ENCODE assay signal across 29 mouse cellular contexts in genomic region chr15:100708433-100709078, GRCm38 (mm10). TPM values are rescaled to one million over a fixed set of nuclear protein-coding genes. Genes with fewer than 3 reads are reported as not detected.
DNase-seq lines count a peak whose midpoint lies in the region; ATAC-seq and TF ChIP-seq lines count a peak whose summit lies in the region.
"Had no signal": no experiment of that assay in that cellular context is flagged by ENCODE, and none has a peak within 500 bp of the region (broad histone marks: within the 10 kb centered on the region; RNA-seq: fewer than 3 reads in every experiment).

No protein-coding gene starts in this region.

- peak; percentile 13 to 66; a peak in 3 of 4 replicates for TF ChIP-seq EP300 in MEL (IDR thresholded peaks at IDR 0.05; ENCODE audit: low read depth in 1 of 2, low read length in 2 of 2)

- TF ChIP-seq POLR2A in spleen, adult 2 months (IDR thresholded peaks at IDR 0.05; ENCODE audit: low read depth, low read length): no peak
- peak in 1 of 2 experiments; percentile 51; a peak in 2 of 4 replicates for TF ChIP-seq POLR2A in MEL (IDR thresholded peaks at IDR 0.05; ENCODE audit: control insufficient read depth in 1 of 2, insufficient read depth in 1 of 2, low read depth in 1 of 2, low read length in 2 of 2, poor library complexity in 1 of 2)
- TF ChIP-seq POLR2A in cerebellum, adult 2 months (IDR thresholded peaks at IDR 0.05; ENCODE audit: borderline replicate concordance, insufficient read depth, low read length): no peak

- peak overlapping the region; percentile 53 for H3K27ac ChIP-seq in spleen, adult 2 months (ENCODE audit: insufficient read depth, low read length)
- peak overlapping the region; percentile 49 for H3K27ac ChIP-seq in MEL (ENCODE audit: control insufficient read depth, low read depth, low read length)
- no peak overlapping the region for H3K27ac ChIP-seq in cerebellum, adult 2 months (ENCODE audit: insufficient read depth, low read length)
- H3K27ac ChIP-seq: embryonic facial prominence, embryonic 10.5 days; embryonic facial prominence, embryonic 13.5 days; forebrain, embryonic 12.5 days; forebrain, embryonic 15.5 days; hindbrain, embryonic 10.5 days; hindbrain, embryonic 13.5 days had no signal

- no peak for TF ChIP-seq RAD21 in MEL (IDR thresholded peaks at IDR 0.05; ENCODE audit: low read depth, low read length)

- no peak for ATAC-seq in CD4-positive, CD25-positive, alpha-beta regulatory T cell, adult 4 months
- peak; percentile 23; the same call in 1 of the 2 replicates for ATAC-seq in megakaryocyte progenitor cell, adult 5-6 weeks (replicated peaks; ENCODE audit: poor library complexity)
- ATAC-seq: forebrain, embryonic 15.5 days; hindbrain, embryonic 16.5 days; inflammation-experienced regulatory T-cells, adult 6 months had no signal

- peaks cover 32% of the 10 kb centered on the region; the same call in 1 of the 2 replicates for H3K4me1 ChIP-seq in spleen, adult 2 months (ENCODE audit: control insufficient read depth, insufficient read depth, insufficient read length)
- peaks cover 29 to 41% of the 10 kb centered on the region in 2 experiments for H3K4me1 ChIP-seq in MEL (ENCODE audit: control insufficient read depth in 1 of 2, insufficient read depth in 2 of 2, low read length in 2 of 2)
- no peaks in the 10 kb centered on the region for H3K4me1 ChIP-seq in cerebellum, adult 2 months (ENCODE audit: control insufficient read depth, insufficient read depth, low read length)

- H3K4me3 ChIP-seq in spleen, adult 2 months (ENCODE audit: extremely low read depth, insufficient read depth, insufficient read length): no peak overlapping the region
- no peak overlapping the region for H3K4me3 ChIP-seq in MEL (ENCODE audit: control insufficient read depth in 1 of 2, insufficient read depth in 1 of 2, low read depth in 2 of 2, low read length in 2 of 2)
- no peak overlapping the region for H3K4me3 ChIP-seq in cerebellum, adult 2 months (replicated peaks; ENCODE audit: insufficient read depth, low read depth, low read length)
- H3K4me3 ChIP-seq: embryonic facial prominence, embryonic 10.5 days; embryonic facial prominence, embryonic 13.5 days; erythroblast, embryonic 14.5 days; forebrain, embryonic 12.5 days; forebrain, embryonic 15.5 days; hindbrain, embryonic 10.5 days; hindbrain, embryonic 13.5 days had no signal

- peaks cover 11% of the 10 kb centered on the region for H3K36me3 ChIP-seq in spleen, adult 2 months (ENCODE audit: control insufficient read depth, insufficient read depth, low read length)
- H3K36me3 ChIP-seq in MEL (ENCODE audit: control insufficient read depth in 1 of 2, insufficient read depth in 2 of 2, low read length in 2 of 2): peaks cover 0 to 29% of the 10 kb centered on the region in 2 experiments; a peak in 2 of 4 replicates
- H3K36me3 ChIP-seq: embryonic facial prominence, embryonic 10.5 days; embryonic facial prominence, embryonic 13.5 days; forebrain, embryonic 12.5 days; forebrain, embryonic 15.5 days; G1E; hindbrain, embryonic 10.5 days; hindbrain, embryonic 13.5 days had no signal

- H3K9me3 ChIP-seq in MEL (replicated peaks; ENCODE audit: insufficient read depth, low read length): no peaks in the 10 kb centered on the region
- H3K9me3 ChIP-seq: embryonic facial prominence, embryonic 10.5 days; embryonic facial prominence, embryonic 13.5 days; forebrain, embryonic 12.5 days; forebrain, embryonic 15.5 days; G1E; hindbrain, embryonic 10.5 days; hindbrain, embryonic 13.5 days had no signal

- TF ChIP-seq CTCF in spleen, adult 2 months (IDR thresholded peaks at IDR 0.05; ENCODE audit: extremely low read depth, insufficient read depth, insufficient read length, insufficient replicate concordance): no peak
- no peak for TF ChIP-seq CTCF in MEL (IDR thresholded peaks at IDR 0.05 in 2 of 3, conservative IDR thresholded peaks at IDR 0.05 in 1 of 3; ENCODE audit: control insufficient read depth in 1 of 3, insufficient read depth in 1 of 3, low read depth in 2 of 3, low read length in 3 of 3, poor library complexity in 1 of 3, severe bottlenecking in 1 of 3)
- TF ChIP-seq CTCF in cerebellum, adult 2 months (IDR thresholded peaks at IDR 0.05; ENCODE audit: borderline replicate concordance, insufficient read depth, low read depth, low read length): no peak

- no peaks in the 10 kb centered on the region for H3K79me2 ChIP-seq in MEL (ENCODE audit: control insufficient read depth, insufficient read depth, low read length, poor library complexity)

- no peaks in the 10 kb centered on the region for H3K27me3 ChIP-seq in spleen, adult 2 months (ENCODE audit: control insufficient read depth, insufficient read depth, low read length)
- no peaks in the 10 kb centered on the region for H3K27me3 ChIP-seq in MEL (ENCODE audit: control insufficient read depth in 1 of 2, insufficient read depth in 2 of 2, low read length in 2 of 2)
- no peaks in the 10 kb centered on the region for H3K27me3 ChIP-seq in cerebellum, adult 2 months (ENCODE audit: control insufficient read depth, insufficient read depth, low read length)

- H3K9ac ChIP-seq in MEL (ENCODE audit: control insufficient read depth, low read depth, low read length, poor library complexity, severe bottlenecking): peak overlapping the region; percentile 25; the same call in 1 of the 2 replicates
- H3K9ac ChIP-seq: embryonic facial prominence, embryonic 13.5 days; forebrain, embryonic 12.5 days; forebrain, embryonic 15.5 days; hindbrain, embryonic 13.5 days had no signal

- DNase-seq in CD4-positive, CD25-positive, alpha-beta regulatory T cell, adult 2 months (ENCODE audit: low read depth, low spot score): peak; percentile 54
- no peak for DNase-seq in spleen, adult 2 months (ENCODE audit: low read depth in 1 of 2, low spot score in 2 of 2)
- DNase-seq in spleen, adult 12 weeks (ENCODE audit: low spot score): no peak
- peak; percentile 84 for DNase-seq in MEL (ENCODE audit: low read depth, low spot score)
- DNase-seq in cerebellum, adult 2 months: no peak
- no peak for DNase-seq in gastrocnemius, postnatal 14 days
- DNase-seq: adrenal gland, adult 2 months; adrenal gland, postnatal 14 days; B cell, adult 2 months; cerebellum, adult 11 months; cerebellum, adult 8-10 months; cerebellum, postnatal 10 days; cerebellum, postnatal 36 days; embryo, embryonic 11 days; gastrocnemius, postnatal 10 days; heart, adult 11 months; heart, postnatal 36 days had no signal

- 68% methylated on average over 8 of the region's 8 CpGs for WGBS in spleen, adult 2 months
- WGBS in cerebellum, adult 2 months: 84% methylated on average over 8 of the region's 8 CpGs

- intact Hi-C loops in gastrocnemius, postnatal 14 days (cut with DNase I; ENCODE audit: low total_unique reads): no loop called here

TF ChIP-seq in MEL, 35 proteins besides CTCF, POLR2A, EP300 and RAD21 (continues in another document):
- TF ChIP-seq E2F4 (IDR thresholded peaks at IDR 0.05; ENCODE audit: borderline replicate concordance, low read depth, low read length) (no peak), ZC3H11A (IDR thresholded peaks at IDR 0.05; ENCODE audit: low read depth, low read length) (no peak), TAL1 (IDR thresholded peaks at IDR 0.05; ENCODE audit: low read length) (peak; percentile 65), NRF1 (IDR thresholded peaks at IDR 0.05; ENCODE audit: insufficient read depth, low read depth, low read length, poor library complexity, severe bottlenecking) (no peak), CHD1 (IDR thresholded peaks at IDR 0.05; ENCODE audit: low read depth, low read length) (no peak)

RNA-seq across cellular contexts. Expression of gene Galnt6, which starts 20.6 kb away (rescaled TPM):
- polyA plus RNA-seq in CD4-positive, CD25-positive, alpha-beta regulatory T cell, adult 4 months (2017; shearing (Covaris generic)): 100 to 1,000 TPM in 1 of 2 experiments, 10 to 100 TPM in 1; 63.9 to 105 TPM
- 13.9 and 16.1 TPM in 2 replicates for polyA plus RNA-seq in spleen, adult 2 months (2012; rRNA removed)
- total RNA-seq in MEL (2012; rRNA removed): 17.0 and 17.5 TPM in 2 replicates
- 10 to 100 TPM in 1 of 2 experiments, not detected in 1; 16.1 TPM for polyA plus RNA-seq in MEL (2012; ENCODE audit: insufficient read depth in 1 of 2, insufficient read length in 2 of 2, low read depth in 1 of 2, low replicate concordance in 2 of 2, missing spikeins in 1 of 2)
- total RNA-seq in megakaryocyte progenitor cell, adult 5-6 weeks (2015): 11.7 and 11.9 TPM in 2 replicates
- 28.0 and 29.8 TPM in 2 replicates for total RNA-seq in megakaryocyte progenitor cell, adult 5-6 weeks (2017)
- 9.0 and 13.1 TPM in 2 replicates for polyA plus RNA-seq in cerebellum, adult 2 months (2012; rRNA removed)
- under 1 TPM; 0.18 to 0.33 TPM for total RNA-seq in gastrocnemius, postnatal 14 days (2021)

RNA-seq across cellular contexts. Expression of gene Cela1, which starts 20.8 kb away (rescaled TPM):
- polyA plus RNA-seq in CD4-positive, CD25-positive, alpha-beta regulatory T cell, adult 4 months (2017; shearing (Covaris generic)): 10 to 100 TPM in 1 of 2 experiments, 1 to 10 TPM in 1; 5.7 to 10.5 TPM
- polyA plus RNA-seq in spleen, adult 2 months (2012; rRNA removed): 5,688 and 5,726 TPM in 2 replicates
- total RNA-seq in MEL (2012; rRNA removed): 42.2 and 60.3 TPM in 2 replicates
- polyA plus RNA-seq in MEL (2012; ENCODE audit: insufficient read depth in 1 of 2, insufficient read length in 2 of 2, low read depth in 1 of 2, low replicate concordance in 2 of 2, missing spikeins in 1 of 2): 10 to 100 TPM in 1 of 2 experiments, not detected in 1; 51.4 TPM
- total RNA-seq in megakaryocyte progenitor cell, adult 5-6 weeks (2015): 12.2 and 28.8 TPM in 2 replicates
- total RNA-seq in megakaryocyte progenitor cell, adult 5-6 weeks (2017): 5.2 and 10.8 TPM in 2 replicates
- polyA plus RNA-seq in cerebellum, adult 2 months (2012; rRNA removed): 6.5 and 8.3 TPM in 2 replicates
- total RNA-seq in gastrocnemius, postnatal 14 days (2021): not detected
- polyA plus RNA-seq: forebrain, embryonic 12.5 days had no signal

RNA-seq across cellular contexts. Expression of gene Bin2, which starts 39.2 kb away (rescaled TPM):
- 100 to 1,000 TPM; 283 to 390 TPM for polyA plus RNA-seq in CD4-positive, CD25-positive, alpha-beta regulatory T cell, adult 4 months (2017; shearing (Covaris generic))
- polyA plus RNA-seq in spleen, adult 2 months (2012; rRNA removed): 101 TPM in 2 replicates
- total RNA-seq in MEL (2012; rRNA removed): 79.9 and 94.7 TPM in 2 replicates
- polyA plus RNA-seq in MEL (2012; ENCODE audit: insufficient read depth in 1 of 2, insufficient read length in 2 of 2, low read depth in 1 of 2, low replicate concordance in 2 of 2, missing spikeins in 1 of 2): 100 to 1,000 TPM; 106 to 128 TPM
- 129 and 133 TPM in 2 replicates for total RNA-seq in megakaryocyte progenitor cell, adult 5-6 weeks (2015)
- total RNA-seq in megakaryocyte progenitor cell, adult 5-6 weeks (2017): 98.9 and 105 TPM in 2 replicates
- polyA plus RNA-seq in cerebellum, adult 2 months (2012; rRNA removed): 3.0 and 4.1 TPM in 2 replicates
- under 1 TPM; 0.53 to 0.89 TPM for total RNA-seq in gastrocnemius, postnatal 14 days (2021)

RNA-seq across cellular contexts. Expression of gene Slc4a8, which starts 53.0 kb away (rescaled TPM):
- polyA plus RNA-seq in CD4-positive, CD25-positive, alpha-beta regulatory T cell, adult 4 months (2017; shearing (Covaris generic)): 1 to 10 TPM; 5.7 to 7.7 TPM
- polyA plus RNA-seq in spleen, adult 2 months (2012; rRNA removed): 11.0 and 13.9 TPM in 2 replicates
- total RNA-seq in MEL (2012; rRNA removed): 0.35 and 0.72 TPM in 2 replicates
- polyA plus RNA-seq in MEL (2012; ENCODE audit: insufficient read depth in 1 of 2, insufficient read length in 2 of 2, low read depth in 1 of 2, low replicate concordance in 2 of 2, missing spikeins in 1 of 2): 1 to 10 TPM in 1 of 2 experiments, not detected in 1; 2.5 TPM
- 20.3 and 26.1 TPM in 2 replicates for total RNA-seq in megakaryocyte progenitor cell, adult 5-6 weeks (2015)
- 21.3 and 22.2 TPM in 2 replicates for total RNA-seq in megakaryocyte progenitor cell, adult 5-6 weeks (2017)
- polyA plus RNA-seq in cerebellum, adult 2 months (2012; rRNA removed): 30.1 and 31.2 TPM in 2 replicates
- 1 to 10 TPM; 2.0 to 6.0 TPM for total RNA-seq in gastrocnemius, postnatal 14 days (2021)
- polyA plus RNA-seq: G1E had no signal

Comparison
In these comparisons a context has a peak if more than half of its experiments do, and no peak if none do; other contexts are left out.
1. DNase-seq: peak in CD4-positive, CD25-positive, alpha-beta regulatory T cell, adult 2 months (single experiment) and MEL (single experiment); none in spleen, adult 2 months (0 of 2), spleen, adult 12 weeks (single experiment), cerebellum, adult 2 months (0 of 2) and gastrocnemius, postnatal 14 days (single experiment).
2. RNA of gene Cela1, which starts 20.8 kb away (polyA plus RNA-seq): 5,688 to 5,726 TPM in spleen, adult 2 months; 51.4 TPM in MEL, 5.7 to 10.5 TPM in CD4-positive, CD25-positive, alpha-beta regulatory T cell, adult 4 months and 6.5 to 8.3 TPM in cerebellum, adult 2 months; every median in the first group is over 100 times any median in the second.
3. RNA of gene Bin2, which starts 39.2 kb away (polyA plus RNA-seq): 283 to 390 TPM in CD4-positive, CD25-positive, alpha-beta regulatory T cell, adult 4 months, 106 to 128 TPM in MEL and 101 TPM in spleen, adult 2 months; 3.0 to 4.1 TPM in cerebellum, adult 2 months; every median in the first group is over 10 times any median in the second.